Mouse (Mus musculus): ENCODE results near the gene Tmem56. TPM values are rescaled to one million over a fixed set of nuclear protein-coding genes. Genes with fewer than 3 reads are reported as not detected.

Tmem56 gene
- polyA plus RNA-seq, 1 experiment, result 1.1 TPM

DNA sequence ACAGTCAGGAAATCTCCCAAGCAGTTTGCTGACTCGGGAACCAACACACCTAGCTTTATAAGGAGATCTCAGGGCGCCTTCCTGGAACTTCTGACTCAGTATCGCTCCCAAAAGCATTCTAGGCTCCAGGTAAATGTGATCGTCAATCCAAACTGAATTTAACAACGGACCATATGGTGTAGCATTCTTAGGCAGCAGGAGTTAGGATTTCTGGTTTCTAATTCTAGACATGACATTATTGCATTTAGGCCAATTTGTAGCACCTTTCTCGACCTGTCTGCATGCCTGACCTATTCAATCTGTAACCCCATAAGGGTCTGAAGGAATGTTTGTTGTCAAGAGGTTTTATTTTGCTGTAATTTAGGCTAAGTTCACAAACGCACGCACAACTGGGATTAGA is 7.8 kb upstream of the Tmem56 start:
- TF ChIP-seq TAL1 (IDR thresholded peaks at IDR 0.05; ENCODE audit: low read length), result no peak
- no peak for TF ChIP-seq GATA1 (IDR thresholded peaks at IDR 0.05; ENCODE audit: low read length)
- no peaks in the 10 kb centered on the region for H3K9me3 ChIP-seq (ENCODE audit: control insufficient read depth, low read length)
- H3K36me3 ChIP-seq (ENCODE audit: control insufficient read depth), result peaks cover 2% of the 10 kb centered on the region; the same call in 1 of the 2 replicates
- H3K27me3 ChIP-seq (ENCODE audit: control insufficient read depth), result no peaks in the 10 kb centered on the region
- peaks cover 33% of the 10 kb centered on the region for H3K4me1 ChIP-seq (ENCODE audit: control insufficient read depth)
- peak overlapping the region; percentile 76 for H3K4me3 ChIP-seq (replicated peaks)

DNA sequence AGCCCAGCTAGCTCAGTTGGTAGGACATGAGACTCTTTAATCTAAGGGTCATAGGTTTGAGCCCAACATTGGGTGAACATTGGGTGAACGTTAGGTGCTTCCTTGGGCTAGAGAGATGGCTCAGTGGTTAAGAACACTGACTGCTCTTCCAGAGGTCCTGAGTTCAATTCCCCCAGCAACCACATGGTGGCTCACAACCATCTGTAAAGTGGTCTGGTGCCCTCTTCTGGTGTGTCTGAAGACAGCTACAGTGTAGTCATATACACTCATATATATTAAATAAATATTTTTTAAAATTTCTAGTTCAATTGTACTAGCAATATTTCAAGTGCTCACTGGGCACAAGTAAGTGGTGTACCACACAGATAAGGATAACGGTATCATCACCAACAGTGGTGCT is 4.3 kb upstream of the Tmem56 start:
- no peak overlapping the region for H3K4me3 ChIP-seq (replicated peaks)
- H3K36me3 ChIP-seq (ENCODE audit: control insufficient read depth), result no peaks in the 10 kb centered on the region
- H3K4me1 ChIP-seq (ENCODE audit: control insufficient read depth), result peaks cover 17% of the 10 kb centered on the region
- no peaks in the 10 kb centered on the region for H3K27me3 ChIP-seq (ENCODE audit: control insufficient read depth)
- H3K9me3 ChIP-seq (ENCODE audit: control insufficient read depth, low read length), result no peaks in the 10 kb centered on the region
- no peak for TF ChIP-seq GATA1 (IDR thresholded peaks at IDR 0.05; ENCODE audit: low read length)
- no peak for TF ChIP-seq TAL1 (IDR thresholded peaks at IDR 0.05; ENCODE audit: low read length)

DNA sequence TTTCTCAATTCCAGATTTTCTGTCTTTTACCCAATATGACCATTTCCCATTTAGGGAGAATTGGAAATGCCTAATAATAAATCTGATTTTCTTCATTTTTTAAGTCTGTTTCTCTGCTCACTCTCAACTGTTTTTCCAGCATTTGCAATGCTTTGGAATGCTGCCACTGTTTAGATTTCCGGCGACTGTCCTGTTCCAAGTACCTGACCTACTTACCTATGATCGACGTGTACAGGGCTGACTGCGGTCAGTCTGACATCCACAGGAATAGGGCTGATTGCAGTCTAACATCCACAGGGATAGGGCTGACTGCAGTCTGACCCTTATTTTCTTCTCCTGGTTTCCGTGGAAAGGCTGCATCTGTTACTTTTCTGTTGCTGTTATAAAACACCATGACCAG is 2.3 kb upstream of the Tmem56 start:
- Histone ChIP-seq H3K4me1 (ENCODE audit: control insufficient read depth) (peaks cover 5% of the 10 kb centered on the region), H3K27me3 (ENCODE audit: control insufficient read depth) (no peaks in the 10 kb centered on the region), H3K9me3 (ENCODE audit: control insufficient read depth, low read length) (no peaks in the 10 kb centered on the region), H3K4me3 (replicated peaks) (no peak overlapping the region), H3K36me3 (ENCODE audit: control insufficient read depth) (no peaks in the 10 kb centered on the region)
- no peak for TF ChIP-seq GATA1 (IDR thresholded peaks at IDR 0.05; ENCODE audit: low read length)

DNA sequence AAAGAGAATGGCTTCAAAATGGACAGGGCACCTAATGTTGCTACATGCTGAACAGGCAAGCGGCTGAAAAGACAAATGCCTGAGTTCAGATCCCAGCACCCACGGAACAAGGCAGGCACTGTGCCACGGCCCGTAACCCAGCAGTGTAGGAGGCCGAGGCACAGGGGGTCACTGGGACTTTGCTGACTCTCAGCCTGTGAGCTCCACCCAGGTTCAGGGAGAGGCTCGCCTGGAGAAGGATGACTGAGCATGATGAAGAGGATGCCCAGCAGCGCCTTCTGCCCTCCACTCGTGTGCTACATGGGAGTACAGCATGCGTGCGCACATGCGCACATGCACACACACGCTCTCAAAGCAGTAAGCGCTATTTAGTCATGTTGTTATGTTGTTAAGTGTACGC is 3.2 kb downstream of the Tmem56 start:
- H3K9me3 ChIP-seq (ENCODE audit: control insufficient read depth, low read length), result no peaks in the 10 kb centered on the region
- H3K4me3 ChIP-seq (replicated peaks), result no peak overlapping the region

DNA sequence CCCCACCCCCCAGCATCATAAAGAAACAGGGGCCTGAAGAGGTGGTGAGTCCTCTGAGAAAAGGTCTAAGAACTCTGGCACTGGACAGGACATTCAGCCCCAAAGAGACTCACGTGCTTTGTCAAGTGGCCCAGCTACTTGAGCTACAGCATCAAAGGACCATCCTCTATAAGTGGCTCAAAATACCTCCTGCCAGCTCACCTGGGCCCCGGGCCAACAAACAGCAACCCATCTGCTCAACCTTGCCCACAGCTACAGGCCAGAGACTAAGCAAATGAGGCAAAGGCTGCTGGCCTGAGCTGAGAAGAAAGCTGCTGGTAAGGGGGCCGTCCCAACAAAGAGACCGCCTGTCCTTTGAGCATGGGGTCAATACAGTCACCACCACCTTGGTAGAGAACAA is 5.3 kb downstream of the Tmem56 start:
- Histone ChIP-seq H3K36me3 (ENCODE audit: control insufficient read depth) (no peaks in the 10 kb centered on the region), H3K4me3 (replicated peaks) (no peak overlapping the region), H3K9me3 (ENCODE audit: control insufficient read depth, low read length) (no peaks in the 10 kb centered on the region), H3K27me3 (ENCODE audit: control insufficient read depth) (no peaks in the 10 kb centered on the region), H3K4me1 (ENCODE audit: control insufficient read depth) (peaks cover 28% of the 10 kb centered on the region)
- TF ChIP-seq TAL1 (IDR thresholded peaks at IDR 0.05; ENCODE audit: low read length) (no peak), GATA1 (IDR thresholded peaks at IDR 0.05; ENCODE audit: low read length) (no peak)

More for the DNA sequence above, 3.2 kb downstream of the Tmem56 start:
- TF ChIP-seq TAL1 (IDR thresholded peaks at IDR 0.05; ENCODE audit: low read length), result no peak
- TF ChIP-seq GATA1 (IDR thresholded peaks at IDR 0.05; ENCODE audit: low read length), result no peak
- no peaks in the 10 kb centered on the region for H3K27me3 ChIP-seq (ENCODE audit: control insufficient read depth)
- peaks cover 28% of the 10 kb centered on the region for H3K4me1 ChIP-seq (ENCODE audit: control insufficient read depth)
- H3K36me3 ChIP-seq (ENCODE audit: control insufficient read depth), result no peaks in the 10 kb centered on the region

DNA sequence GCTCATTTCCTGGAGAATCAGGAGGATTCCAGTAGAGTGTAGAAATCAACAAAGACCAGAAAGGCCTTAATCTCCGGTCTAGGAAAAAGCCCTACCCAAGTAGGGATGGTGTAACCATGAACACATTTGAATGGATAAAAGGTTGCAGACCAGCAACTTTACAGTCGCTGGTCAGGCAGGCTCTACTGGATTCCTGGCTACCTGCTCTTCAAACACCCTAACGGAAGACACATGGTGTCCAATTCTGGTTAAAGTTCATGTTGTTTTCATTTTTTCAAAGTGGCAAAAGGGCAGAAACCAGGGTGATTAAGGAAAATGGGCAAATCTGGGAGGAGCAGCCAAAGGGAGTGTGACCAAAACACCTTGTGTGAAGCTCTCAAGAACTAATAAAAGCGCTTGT is 5.9 kb downstream of the Tmem56 start:
- Histone ChIP-seq H3K27me3 (ENCODE audit: control insufficient read depth) (no peaks in the 10 kb centered on the region), H3K4me1 (ENCODE audit: control insufficient read depth) (peaks cover 28% of the 10 kb centered on the region), H3K36me3 (ENCODE audit: control insufficient read depth) (no peaks in the 10 kb centered on the region), H3K9me3 (ENCODE audit: control insufficient read depth, low read length) (no peaks in the 10 kb centered on the region), H3K4me3 (replicated peaks) (no peak overlapping the region)
- TF ChIP-seq GATA1 (IDR thresholded peaks at IDR 0.05; ENCODE audit: low read length) (no peak), TAL1 (IDR thresholded peaks at IDR 0.05; ENCODE audit: low read length) (no peak)

DNA sequence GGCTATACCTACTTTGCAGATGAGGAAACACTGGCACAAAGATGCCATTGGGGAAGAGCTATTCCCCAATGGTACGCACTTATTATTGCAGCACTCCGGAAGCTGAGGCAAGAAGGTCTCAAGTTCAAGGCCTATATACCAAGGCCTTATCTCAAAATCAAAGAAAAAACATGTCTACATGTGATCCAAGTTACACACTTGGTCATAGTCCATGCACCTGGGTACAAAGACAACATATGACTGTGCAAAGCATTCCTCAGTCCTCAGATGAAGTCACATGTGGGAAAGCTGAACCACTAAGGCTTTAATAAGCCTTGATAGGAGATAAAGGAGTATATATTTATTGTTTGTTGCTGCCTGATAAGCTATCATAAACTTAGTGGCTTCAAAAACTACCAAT is 8.9 kb downstream of the Tmem56 start:
- H3K4me3 ChIP-seq (replicated peaks), result no peak overlapping the region
- H3K9me3 ChIP-seq (ENCODE audit: control insufficient read depth, low read length), result no peaks in the 10 kb centered on the region
- H3K36me3 ChIP-seq (ENCODE audit: control insufficient read depth), result no peaks in the 10 kb centered on the region
- TF ChIP-seq GATA1 (IDR thresholded peaks at IDR 0.05; ENCODE audit: low read length) (no peak), TAL1 (IDR thresholded peaks at IDR 0.05; ENCODE audit: low read length) (no peak)
- H3K27me3 ChIP-seq (ENCODE audit: control insufficient read depth), result no peaks in the 10 kb centered on the region
- peaks cover 24% of the 10 kb centered on the region for H3K4me1 ChIP-seq (ENCODE audit: control insufficient read depth)

DNA sequence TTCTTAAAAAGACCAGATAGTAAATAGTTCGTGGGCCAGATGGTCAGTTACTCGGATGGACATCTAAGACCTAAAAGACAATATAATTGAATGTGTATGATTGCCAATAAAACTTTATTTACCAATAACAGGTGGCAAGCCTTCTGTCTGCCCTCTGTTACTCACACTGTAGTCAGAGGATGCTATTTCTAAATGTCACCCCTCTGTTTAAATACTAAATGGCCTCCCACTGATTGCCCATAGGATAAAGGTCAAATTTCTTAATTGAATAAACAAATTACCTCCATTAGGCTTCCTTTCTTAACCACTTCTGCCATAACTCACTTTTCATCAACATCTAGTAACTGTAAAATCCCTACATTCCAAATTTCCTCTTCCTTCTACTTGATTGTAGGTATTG is 10.3 kb downstream of the Tmem56 start:
- Histone ChIP-seq H3K36me3 (ENCODE audit: control insufficient read depth) (no peaks in the 10 kb centered on the region), H3K27me3 (ENCODE audit: control insufficient read depth) (no peaks in the 10 kb centered on the region), H3K4me3 (replicated peaks) (no peak overlapping the region), H3K4me1 (ENCODE audit: control insufficient read depth) (peaks cover 33% of the 10 kb centered on the region), H3K9me3 (ENCODE audit: control insufficient read depth, low read length) (no peaks in the 10 kb centered on the region)
- TF ChIP-seq GATA1 (IDR thresholded peaks at IDR 0.05; ENCODE audit: low read length), result no peak
- no peak for TF ChIP-seq TAL1 (IDR thresholded peaks at IDR 0.05; ENCODE audit: low read length)

DNA sequence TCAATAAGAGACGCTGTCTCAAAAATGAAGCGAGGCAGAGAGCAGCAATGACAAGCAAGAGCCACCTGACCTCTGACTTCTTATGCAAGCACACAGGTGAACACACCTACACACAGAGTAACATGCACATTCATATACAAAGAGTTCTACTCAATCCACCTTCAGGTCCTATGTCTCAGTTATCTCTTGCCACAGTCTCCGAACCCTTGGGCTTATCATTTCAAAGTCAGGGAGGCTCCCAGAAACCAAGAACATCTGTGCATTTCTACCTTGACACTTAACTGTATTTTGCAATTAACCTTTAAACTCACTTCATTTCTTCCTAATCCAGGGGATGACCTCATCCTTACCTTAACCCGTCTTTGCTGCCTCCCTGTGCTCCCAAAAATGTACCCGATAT is 15.6 kb downstream of the Tmem56 start:
- Histone ChIP-seq H3K36me3 (ENCODE audit: control insufficient read depth) (no peaks in the 10 kb centered on the region), H3K9me3 (ENCODE audit: control insufficient read depth, low read length) (no peaks in the 10 kb centered on the region), H3K27me3 (ENCODE audit: control insufficient read depth) (no peaks in the 10 kb centered on the region), H3K4me3 (replicated peaks) (peak overlapping the region; percentile 17), H3K4me1 (ENCODE audit: control insufficient read depth) (peaks cover 68% of the 10 kb centered on the region)
- peak; percentile 58 for TF ChIP-seq GATA1 (IDR thresholded peaks at IDR 0.05; ENCODE audit: low read length)
- TF ChIP-seq TAL1 (IDR thresholded peaks at IDR 0.05; ENCODE audit: low read length), result no peak

DNA sequence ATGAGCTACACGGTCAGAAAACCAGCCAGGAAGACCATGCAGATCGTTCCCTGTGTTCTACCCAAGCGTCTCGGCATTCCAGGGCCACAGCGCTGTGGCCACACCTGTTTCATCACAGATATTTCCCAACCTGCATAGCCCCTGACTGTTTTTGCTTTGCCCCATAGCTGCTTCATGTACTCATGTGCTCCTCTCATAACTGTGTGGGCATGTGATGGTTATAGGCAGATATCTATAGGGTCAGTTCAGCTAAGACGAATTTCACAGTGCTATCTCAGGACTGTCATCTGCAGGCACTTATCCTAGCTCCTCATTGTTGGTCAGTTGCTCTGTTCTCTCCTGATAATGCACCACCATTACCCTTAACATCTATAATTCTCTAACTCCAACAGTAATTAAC is 18.7 kb downstream of the Tmem56 start:
- Histone ChIP-seq H3K4me1 (ENCODE audit: control insufficient read depth) (peaks cover 83% of the 10 kb centered on the region), H3K27me3 (ENCODE audit: control insufficient read depth) (no peaks in the 10 kb centered on the region), H3K4me3 (replicated peaks) (peak overlapping the region; percentile 52), H3K36me3 (ENCODE audit: control insufficient read depth) (peaks cover 19% of the 10 kb centered on the region), H3K9me3 (ENCODE audit: control insufficient read depth, low read length) (no peaks in the 10 kb centered on the region)
- peak; percentile 77 for TF ChIP-seq GATA1 (IDR thresholded peaks at IDR 0.05; ENCODE audit: low read length)
- TF ChIP-seq TAL1 (IDR thresholded peaks at IDR 0.05; ENCODE audit: low read length), result peak; percentile 75
